Mouse (Mus musculus) cerebellum, adult 2 months (tissue): ENCODE measurements at regions not wholly inside any gene's neighbourhood (a gene's known extent, or its start where the extent isn't known, plus 50 kb on each side); places are given as distances from the start of the nearest gene placed in this dataset.

ENCODE experiments used
- CTCF ChIP-seq: fragments of 200-500 bp; IDR thresholded peaks from 2 replicates; pipeline ENCODE4 v1.5.1; 2011; ENCODE audit warnings: low read depth, mild to moderate bottlenecking, control low read depth, low read length, moderate library complexity, borderline replicate concordance; ENCODE audit not compliant: insufficient read depth
- POLR2A ChIP-seq: fragments of 200-500 bp; IDR thresholded peaks from 2 replicates; pipeline ENCODE4 v1.6.1; 2011; ENCODE audit warnings: low read length, control low read depth, borderline replicate concordance; ENCODE audit not compliant: insufficient read depth

GRCm38 (mm10) chr19:37815627-37816026 is 118.0 kb downstream of the Cyp26a1 start:
- TF ChIP-seq CTCF (no peak), POLR2A (no peak)
